Mouse (Mus musculus) cerebellum, adult 2 months (tissue): ENCODE results near the gene Erv3.

Experiments used
- CTCF ChIP-seq: fragments of 200-500 bp; IDR thresholded peaks from 2 replicates; pipeline ENCODE4 v1.5.1; 2011; ENCODE audit warnings: low read depth, mild to moderate bottlenecking, control low read depth, low read length, moderate library complexity, borderline replicate concordance; ENCODE audit not compliant: insufficient read depth
- POLR2A ChIP-seq: fragments of 200-500 bp; IDR thresholded peaks from 2 replicates; pipeline ENCODE4 v1.6.1; 2011; ENCODE audit warnings: low read length, control low read depth, borderline replicate concordance; ENCODE audit not compliant: insufficient read depth

- TF ChIP-seq CTCF, result no peak
- no peak for TF ChIP-seq POLR2A
These were observed 28.7 kb upstream of the Erv3 start for GRCm38 (mm10) chr2:131888233-131888632.
